Mouse (Mus musculus) thymus, postnatal 10 days (tissue): ENCODE measurements around the gene Gzma.
A peak's percentile ranks its signal among the peaks of the same experiment; 100 is the strongest.

ENCODE experiments used
- DNase-seq, 2 experiments: peaks; one replicate each; pipeline ENCODE4 v3.0.0; 2021; ENCODE audit warnings: low spot score in 2 of 2

Gene Gzma

DNA sequence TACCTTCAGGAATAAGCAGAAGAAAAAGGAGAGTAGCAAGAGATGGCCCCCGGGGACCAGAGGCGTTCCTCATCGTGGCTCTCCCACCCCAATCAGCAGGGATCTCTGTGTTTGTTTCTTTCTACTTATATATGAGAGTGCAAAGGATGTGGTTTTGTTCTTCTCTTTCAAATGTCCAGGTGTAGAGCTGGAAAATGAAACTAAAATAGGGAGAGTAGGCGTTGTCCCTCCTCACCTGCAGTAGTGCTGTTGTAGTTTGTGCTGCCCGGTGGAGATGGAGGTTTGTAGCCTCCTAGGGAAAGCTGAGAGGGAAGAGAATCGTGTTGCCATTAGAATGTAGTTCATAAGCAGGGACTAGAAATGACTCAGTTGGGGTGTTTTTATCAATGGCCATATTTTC lies at the start of gene Gzma:
Gene Gzma, minus strand, starts transcription at position 103 of the 400 bp plus-strand sequence.
- DNase-seq: peak in 1 of 2 experiments; percentile 49

- no peak for DNase-seq
Observed at GRCm38 (mm10) chr13:113139597-113139996, 38.8 kb upstream of the Gzma start.

DNA sequence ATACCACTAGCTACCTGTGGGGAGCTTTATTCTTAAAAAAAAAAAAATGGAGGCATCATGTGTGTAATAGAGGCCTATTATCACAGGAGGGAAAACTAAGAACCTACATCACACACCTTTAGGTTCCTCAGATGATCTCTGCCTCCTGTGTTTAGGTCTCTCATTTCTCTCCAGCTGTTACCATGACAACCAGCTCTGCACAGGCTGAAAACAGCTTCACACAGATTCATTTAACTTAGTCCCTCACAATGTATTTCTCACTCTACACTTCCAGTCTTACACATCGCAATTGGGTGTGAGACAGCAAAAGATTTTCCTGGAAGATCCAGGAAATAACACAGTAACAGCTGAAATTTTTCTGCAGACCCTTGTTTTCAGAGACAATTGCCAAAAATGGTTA lies 29.2 kb upstream of the Gzma start:
- DNase-seq: no peak

DNA sequence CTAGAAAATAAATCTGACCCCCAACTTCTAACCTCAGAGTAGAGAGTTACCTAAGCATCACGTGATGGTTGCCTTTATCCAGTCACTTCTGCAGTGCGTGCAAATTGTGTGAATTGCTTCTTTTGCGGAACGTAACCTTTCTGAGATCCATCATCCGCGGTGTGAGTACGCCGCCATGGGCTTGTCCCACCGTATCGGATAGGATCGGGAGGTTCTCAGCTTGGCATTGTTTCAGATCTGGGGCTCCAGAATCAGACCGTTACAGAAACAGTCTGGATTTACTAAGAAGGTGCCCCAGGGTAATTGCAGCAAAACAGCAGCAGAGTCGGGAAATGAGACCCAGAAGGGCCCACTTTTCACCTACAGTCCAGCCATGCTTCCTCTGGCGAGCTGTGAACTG lies 20.5 kb upstream of the Gzma start:
- DNase-seq: no peak

DNA sequence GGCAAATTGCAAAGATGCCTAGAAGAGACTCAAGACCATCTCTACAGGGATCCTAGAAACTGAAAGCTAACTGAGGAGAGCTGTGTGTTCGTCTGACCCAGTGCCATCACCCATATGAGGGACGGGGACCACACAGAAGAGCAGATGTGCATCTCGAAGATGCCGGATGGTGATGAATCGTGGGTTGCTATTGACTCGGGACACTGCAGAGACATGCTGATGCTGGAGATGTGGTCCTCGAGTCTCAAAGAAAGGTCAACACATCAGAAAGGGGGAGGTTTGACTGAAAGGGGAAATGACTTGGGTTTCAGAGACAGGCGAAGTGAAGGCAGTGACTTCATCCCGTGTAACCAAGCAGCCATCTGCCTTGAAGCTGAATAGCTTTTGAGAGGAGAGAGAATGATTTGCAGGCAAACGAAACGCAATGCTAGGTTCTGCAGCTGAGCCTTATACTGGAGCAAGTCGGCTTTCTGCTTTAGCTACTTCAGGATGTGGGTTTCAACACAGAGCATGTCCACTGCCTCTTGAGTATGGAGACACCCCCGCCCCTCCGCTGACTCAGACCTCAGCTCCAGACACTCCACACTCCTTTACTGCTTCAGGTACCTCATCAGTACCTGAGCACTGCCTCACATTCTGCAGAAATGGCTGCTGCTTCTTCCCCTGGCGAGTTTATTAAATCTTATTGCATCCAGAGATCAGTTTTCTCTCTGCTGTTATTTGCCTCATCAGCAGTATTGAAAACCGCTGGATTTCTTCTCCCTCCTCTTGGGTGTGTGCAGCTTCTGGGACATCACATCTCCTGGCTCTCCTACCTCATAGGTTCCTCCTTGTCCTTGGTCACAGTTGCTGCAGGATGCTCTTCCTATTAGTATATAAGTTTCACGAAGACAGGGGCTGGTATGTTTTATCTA lies 19.8 kb upstream of the Gzma start:
- DNase-seq: no peak

GRCm38 (mm10) chr13:113118977-113119376 lies 18.2 kb upstream of the Gzma start:
- DNase-seq: no peak

DNA sequence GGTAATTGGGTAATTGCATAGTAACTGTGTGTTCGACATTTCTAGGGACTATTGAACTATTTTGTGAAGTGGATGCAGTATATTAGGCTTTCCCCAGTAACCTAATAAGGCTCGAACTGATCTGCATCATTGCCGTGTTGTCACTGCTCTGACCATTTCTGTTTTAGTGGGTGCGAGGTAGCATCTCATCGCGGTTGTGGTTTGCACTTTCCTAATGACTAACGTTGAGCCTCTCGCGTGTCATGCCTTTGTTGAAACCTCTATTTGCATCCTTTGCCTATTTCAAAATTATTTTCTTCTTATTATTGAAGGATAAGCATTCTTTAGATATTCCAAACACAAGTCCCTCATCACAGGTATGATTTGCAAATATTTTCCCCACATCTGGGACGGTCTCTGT lies 4.0 kb upstream of the Gzma start:
- no peak for DNase-seq

GRCm38 (mm10) chr13:113101804-113102203 lies 1.0 kb upstream of the Gzma start:
- no peak for DNase-seq

GRCm38 (mm10) chr13:113098406-113098805 lies 2.4 kb downstream of the Gzma start:
- no peak for DNase-seq

DNA sequence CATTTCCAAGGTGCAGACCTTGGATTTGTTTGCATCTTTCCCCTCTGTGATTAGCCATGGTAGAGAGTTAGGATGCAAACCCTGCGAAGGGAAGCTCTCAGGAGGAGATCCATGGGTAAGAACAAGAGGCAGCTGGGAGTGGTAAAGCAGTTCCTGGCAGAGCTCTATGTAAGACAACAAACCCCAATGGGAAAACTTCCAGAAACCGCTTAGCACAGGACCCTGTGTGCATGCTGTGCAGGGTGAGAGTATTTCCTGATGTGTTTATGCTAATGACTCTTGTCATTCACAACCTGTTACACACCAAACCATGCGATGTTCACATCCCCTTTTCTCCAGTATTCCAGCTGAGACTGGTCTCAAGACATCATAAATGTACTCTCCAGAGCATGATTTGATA lies 3.8 kb downstream of the Gzma start:
- DNase-seq: no peak

DNA sequence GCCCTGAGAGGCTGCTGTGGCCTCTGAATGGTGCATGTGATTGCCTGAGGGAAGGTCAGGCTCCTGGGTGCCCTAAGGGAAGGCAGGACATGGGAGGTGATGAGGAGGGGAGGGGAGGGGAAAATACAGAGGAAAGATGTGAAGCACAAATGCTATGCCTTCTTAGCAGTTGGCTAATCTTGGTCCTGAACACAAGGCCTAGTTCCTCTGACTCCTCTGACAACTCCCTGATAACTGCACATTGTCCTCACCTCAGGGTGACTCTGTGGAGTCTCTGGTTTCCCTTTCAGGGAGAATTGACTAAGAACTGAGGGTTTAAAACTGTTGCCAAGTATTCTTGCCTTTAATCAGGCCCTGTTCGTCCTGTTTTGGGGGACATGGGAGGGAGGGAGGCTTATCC lies 6.2 kb downstream of the Gzma start:
- no peak for DNase-seq

DNA sequence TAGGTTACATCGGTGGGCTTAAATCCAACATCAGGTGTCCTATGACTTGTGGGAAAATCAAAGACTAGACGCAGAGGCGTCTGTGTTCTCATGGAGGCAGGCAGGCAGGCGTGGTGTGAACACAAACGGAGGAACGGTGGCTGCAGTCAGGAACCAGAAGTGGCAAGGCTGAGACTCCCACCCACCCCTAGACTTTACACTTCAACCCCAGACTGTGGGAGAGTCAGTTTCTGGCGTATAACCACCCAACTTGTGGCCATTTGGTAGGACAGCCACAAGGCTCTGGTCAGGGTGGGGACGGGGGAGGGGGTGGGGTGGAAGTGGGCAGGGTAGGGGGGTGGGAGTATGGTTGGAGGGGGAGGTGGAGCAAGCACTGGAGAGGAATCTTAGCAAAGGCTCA lies 10.3 kb downstream of the Gzma start:
- DNase-seq: no peak

GRCm38 (mm10) chr13:113087226-113088017 lies 13.4 kb downstream of the Gzma start:
- DNase-seq: no peak

DNA sequence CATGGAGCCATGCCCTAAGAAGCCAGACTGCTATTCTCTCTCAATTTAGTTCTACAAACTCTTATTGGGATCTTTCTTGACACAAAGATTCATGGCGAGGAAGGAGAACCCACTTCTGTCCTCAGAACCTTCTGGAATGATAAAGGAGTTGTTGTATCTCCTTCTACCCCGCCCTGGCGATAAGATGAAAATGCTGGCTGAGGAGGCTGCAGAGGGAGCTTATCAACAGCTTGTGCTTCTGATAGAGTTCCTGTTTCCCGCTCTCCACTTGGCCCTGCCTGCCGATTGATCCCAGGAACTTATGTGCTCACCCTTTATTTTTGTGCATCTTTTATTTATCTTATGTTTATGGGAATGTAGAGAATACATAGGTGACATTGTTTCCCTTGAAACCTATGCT lies 16.0 kb downstream of the Gzma start:
- DNase-seq: no peak

DNA sequence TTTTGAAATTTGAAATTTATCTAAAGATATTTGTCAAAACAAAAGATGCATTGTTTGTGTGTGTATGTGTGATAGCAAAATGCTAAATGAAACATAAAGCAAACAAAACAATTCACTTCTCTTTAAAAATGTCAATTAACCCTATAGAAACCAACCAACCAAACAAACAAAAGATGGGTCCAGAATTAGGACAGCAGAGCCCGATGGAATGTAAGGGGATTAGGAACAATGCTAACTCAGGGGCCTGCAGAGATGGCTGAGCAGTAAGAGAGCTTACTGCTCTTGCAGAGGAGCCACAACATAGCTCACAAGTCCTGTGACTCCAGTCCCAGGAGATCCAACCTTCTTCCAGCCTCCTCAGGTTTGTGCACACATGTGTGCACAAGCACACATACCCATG lies 18.7 kb downstream of the Gzma start:
- DNase-seq: no peak

DNA sequence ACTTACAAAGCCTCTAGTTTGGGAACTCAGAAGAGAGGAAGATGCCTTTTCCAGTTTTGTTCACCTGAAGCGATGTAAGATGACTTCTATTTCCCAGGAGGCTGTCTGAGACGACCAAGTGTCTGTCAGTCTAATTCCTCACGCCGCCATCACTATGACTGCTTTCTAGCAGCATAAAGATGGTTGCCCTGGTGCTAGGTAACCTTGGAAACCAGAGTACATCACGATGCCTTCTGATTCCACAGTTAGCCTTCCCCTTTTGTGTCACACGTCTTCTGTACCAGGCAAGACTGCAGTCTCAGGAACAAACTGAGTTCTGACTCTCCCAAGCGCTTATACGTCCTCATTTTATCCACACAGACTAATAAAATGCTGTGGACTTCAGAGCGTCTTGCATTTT lies 21.8 kb downstream of the Gzma start:
- no peak for DNase-seq

- no peak for DNase-seq
Observed at GRCm38 (mm10) chr13:113064542-113064941, 36.2 kb downstream of the Gzma start.

DNA sequence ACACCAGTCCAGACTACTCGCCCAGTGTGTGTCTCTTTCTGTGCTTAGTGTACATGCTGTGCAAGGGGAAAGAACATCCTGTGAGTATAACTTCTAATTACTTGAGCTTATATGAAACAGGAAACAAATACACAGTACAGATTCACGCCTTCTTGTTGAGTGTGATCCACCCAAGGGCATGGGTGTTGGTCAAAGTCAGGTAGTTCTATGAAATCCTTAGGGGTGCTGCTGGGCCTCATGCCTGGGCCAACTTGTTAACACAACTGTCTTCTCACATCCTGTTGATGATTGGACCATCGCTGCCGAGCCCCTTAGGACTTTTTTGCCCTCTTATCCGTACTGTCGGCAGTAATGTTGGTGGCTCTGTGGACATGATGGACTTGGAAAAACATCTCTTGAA lies 39.0 kb downstream of the Gzma start:
- DNase-seq: no peak

DNA sequence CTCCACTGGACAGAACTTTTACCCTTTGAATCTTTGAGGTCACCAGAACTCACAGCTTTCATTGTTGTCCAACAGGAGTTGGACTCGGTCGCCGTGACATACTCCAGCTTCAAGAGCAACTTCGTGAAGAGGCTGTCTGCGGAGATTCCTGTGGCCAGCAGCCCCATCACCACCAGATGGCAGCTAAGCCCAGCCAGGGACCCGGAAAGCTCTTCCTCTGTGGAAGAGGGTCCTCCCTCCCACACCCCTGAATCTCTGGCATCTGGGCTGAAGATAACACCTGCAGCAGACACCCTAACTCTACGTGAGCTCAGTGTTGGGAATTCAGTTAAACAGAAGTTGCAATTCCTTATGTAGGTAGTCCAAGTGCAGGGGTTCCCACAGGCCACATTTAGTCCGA lies 45.0 kb downstream of the Gzma start:
- no peak for DNase-seq

DNA sequence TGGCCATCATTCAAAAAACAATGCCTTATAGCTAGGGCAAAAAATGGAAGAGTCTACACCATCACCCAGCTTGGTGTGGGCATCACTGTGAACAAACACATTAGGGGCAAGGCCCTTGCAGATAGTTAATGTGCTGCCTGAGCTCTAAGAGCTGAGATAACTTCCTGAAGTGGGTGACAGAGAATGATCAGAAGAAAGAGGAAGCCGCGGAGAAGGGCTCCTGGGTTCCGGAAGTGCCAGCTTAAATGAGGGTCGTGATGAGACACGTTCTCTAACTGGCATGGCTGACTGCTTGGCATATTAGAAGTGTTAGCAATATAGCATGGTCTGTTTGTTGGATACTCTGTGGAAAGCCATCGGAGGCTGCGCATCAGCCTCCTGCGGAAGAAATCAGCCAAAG lies 46.6 kb downstream of the Gzma start:
- DNase-seq: peak in 1 of 2 experiments; percentile 31

GRCm38 (mm10) chr13:113047647-113048046 lies 53.1 kb downstream of the Gzma start:
- no peak for DNase-seq

DNA sequence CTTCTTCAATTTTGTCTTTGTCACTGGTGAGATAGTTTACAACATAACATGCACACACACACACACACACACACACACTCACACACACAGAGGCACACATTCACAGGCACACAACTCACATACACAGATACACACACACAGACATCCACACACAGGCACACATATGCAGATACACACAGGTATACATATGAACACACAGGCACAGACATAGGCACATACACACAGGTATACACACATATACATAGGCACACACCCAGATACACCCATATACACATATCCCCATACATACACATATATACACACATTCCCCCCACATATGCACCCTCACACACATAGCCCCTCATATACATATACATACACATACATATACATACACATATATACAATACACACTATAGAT lies 53.8 kb downstream of the Gzma start:
- DNase-seq: no peak
